Mouse (Mus musculus): ENCODE data around the gene Qrich1.

- TF ChIP-seq CTCF (conservative IDR thresholded peaks at IDR 0.05; ENCODE audit: low read length), result no peak
- TF ChIP-seq POU5F1 (IDR thresholded peaks at IDR 0.05; ENCODE audit: borderline replicate concordance, low read length), result no peak
- no peak for TF ChIP-seq NANOG (IDR thresholded peaks at IDR 0.05; ENCODE audit: borderline replicate concordance, low read length)
Observed at GRCm38 (mm10) chr9:108499943-108500342, 16.7 kb upstream of the Qrich1 start.
